Mouse (Mus musculus): ENCODE results near the gene Bace2.
A peak's percentile ranks its signal among the peaks of the same experiment; 100 is the strongest.

The Bace2 gene

DNA sequence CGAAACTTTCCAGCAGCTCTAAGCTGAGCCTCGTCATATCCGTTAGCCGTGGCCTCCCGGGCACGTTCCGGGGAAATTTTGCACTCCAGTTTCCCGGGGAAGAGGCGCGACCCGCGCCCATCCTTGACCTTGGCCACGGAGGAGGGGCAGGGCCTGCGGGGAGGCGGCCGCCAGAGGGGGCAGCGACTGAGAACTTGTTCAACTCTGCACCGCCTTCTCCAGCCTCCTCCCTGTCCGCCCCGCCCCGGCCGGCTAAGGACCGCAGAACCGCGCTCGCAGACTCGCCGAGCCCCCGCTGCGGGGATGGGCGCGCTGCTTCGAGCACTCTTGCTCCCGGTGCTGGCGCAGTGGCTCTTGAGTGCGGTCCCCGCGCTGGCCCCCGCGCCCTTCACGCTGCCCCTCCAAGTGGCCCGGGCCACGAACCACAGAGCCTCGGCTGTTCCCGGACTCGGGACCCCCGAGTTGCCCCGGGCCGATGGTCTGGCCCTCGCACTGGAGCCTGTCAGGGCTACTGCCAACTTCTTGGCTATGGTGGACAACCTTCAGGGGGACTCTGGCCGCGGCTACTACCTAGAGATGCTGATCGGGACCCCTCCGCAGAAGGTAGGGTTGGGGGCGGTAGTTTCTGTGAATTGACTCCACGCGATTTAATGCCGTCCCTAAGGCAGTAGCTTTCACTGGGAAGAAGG is at the start of gene Bace2:
TSS of gene Bace2 (plus strand) at position 244 of the 689 bp plus-strand sequence.
- peak; percentile 75 for DNase-seq

GRCm38 (mm10) chr16:97307594-97307993 is 48.9 kb upstream of the Bace2 start:
- DNase-seq, result no peak

DNA sequence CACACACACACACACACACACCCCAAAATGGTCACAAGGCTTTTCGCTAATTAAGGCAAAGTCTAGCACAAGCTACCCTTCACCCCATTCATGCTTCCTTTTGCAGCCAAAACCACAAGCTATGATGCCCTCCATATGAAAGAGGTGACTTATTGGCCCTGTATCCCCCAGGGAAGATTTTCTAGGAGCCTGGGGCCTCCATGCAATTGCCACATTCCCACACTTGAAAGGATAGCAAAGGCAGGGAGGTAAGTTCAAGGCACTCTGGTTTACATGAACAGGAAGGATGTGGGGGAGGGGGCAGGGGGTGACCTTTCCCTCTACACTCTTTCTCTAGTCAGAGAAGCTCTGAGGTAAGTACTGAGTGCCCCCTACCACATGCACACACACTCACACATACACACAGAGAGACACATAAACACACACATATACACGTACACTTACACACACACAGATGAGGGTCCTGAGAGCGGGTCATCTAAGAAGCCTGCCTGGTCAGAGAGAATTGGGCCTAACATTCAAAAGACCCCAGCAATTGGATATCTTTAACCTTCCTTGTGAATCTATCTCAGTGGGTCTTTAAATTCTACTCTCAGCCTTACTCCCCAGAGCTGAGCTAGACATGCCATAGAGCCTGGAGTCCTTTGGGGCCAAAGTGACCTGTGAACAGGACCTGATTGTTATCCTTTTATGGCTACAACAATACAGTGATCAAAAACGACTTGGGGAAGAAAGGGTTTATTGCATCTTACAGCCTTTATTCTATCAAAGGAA is 46.6 kb upstream of the Bace2 start:
- DNase-seq, result no peak

GRCm38 (mm10) chr16:97310570-97310846 is 46.0 kb upstream of the Bace2 start:
- peak; percentile 13 for DNase-seq

GRCm38 (mm10) chr16:97312960-97313686 is 43.4 kb upstream of the Bace2 start:
- peak; percentile 77 for DNase-seq

GRCm38 (mm10) chr16:97321576-97321975 is 35.0 kb upstream of the Bace2 start:
- no peak for DNase-seq

DNA sequence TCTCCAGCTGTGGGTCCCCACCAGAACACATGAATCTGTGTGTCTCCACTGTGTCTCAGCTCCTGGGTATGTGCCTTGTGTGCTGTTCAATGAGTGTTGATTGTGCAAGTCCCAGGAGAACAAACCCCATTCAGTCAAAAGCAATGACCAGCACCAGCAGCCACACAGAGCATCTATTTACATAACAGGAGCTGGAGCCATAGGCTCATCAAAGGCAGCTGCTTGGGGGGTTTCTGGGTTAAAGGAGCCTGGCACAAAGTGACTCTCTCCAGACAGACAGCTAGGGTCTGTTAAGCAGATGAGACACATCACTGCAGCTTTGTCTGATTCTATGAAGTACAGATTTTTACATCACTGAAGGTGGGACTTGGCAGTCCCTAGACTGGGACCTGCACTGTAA is 33.9 kb upstream of the Bace2 start:
- no peak for DNase-seq

DNA sequence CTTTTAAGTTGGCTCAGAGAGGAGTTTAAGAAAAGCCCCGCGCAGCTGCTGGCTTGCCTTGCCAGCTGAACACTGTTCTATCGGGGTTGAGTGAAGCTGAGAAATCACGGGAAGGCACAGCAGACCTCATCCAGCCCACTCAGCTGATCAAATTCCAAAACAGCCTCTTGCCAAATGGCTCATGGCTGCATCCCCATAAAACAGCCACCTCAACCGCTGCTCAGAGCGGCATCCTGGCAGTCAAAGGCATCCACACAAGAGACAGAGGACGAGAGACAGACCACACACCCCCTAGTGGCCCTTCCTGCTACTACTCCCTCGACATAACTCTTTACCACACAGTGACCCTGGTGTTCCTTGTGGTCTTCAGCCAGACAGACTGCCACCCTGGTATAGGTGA is 30.6 kb upstream of the Bace2 start:
- DNase-seq, result peak; percentile 9

GRCm38 (mm10) chr16:97328602-97329001 is 27.9 kb upstream of the Bace2 start:
- no peak for DNase-seq

- DNase-seq, result no peak
Observed at GRCm38 (mm10) chr16:97353013-97353412, 3.5 kb upstream of the Bace2 start.

DNA sequence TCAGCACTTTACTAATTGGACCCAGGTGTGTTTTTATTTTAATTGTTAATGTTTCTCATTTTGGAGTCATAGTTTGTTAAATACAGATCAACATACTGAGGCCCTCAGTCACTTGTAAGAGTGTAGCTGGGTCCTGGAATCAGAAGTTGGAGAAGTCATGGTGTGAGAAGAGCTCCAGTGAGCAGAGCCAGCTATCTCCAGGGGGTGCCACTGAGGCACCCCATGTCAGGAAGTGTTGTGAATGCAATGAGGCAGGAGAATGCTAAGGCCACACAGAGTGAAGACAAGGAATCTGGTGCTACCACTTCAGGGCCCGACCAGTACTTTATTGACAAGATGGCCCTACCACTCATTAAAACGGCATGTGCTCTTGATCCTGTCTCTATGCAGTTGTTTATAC is 1.9 kb upstream of the Bace2 start:
- DNase-seq, result no peak

GRCm38 (mm10) chr16:97357188-97357821 is 763 bp downstream of the Bace2 start:
- DNase-seq, result peak; percentile 67

GRCm38 (mm10) chr16:97362231-97362888 is 5.8 kb downstream of the Bace2 start:
- DNase-seq, result no peak

- peak; percentile 56 for DNase-seq
Observed at GRCm38 (mm10) chr16:97366141-97366540, 9.6 kb downstream of the Bace2 start.

GRCm38 (mm10) chr16:97370258-97370657 is 13.7 kb downstream of the Bace2 start:
- peak; percentile 16 for DNase-seq

DNA sequence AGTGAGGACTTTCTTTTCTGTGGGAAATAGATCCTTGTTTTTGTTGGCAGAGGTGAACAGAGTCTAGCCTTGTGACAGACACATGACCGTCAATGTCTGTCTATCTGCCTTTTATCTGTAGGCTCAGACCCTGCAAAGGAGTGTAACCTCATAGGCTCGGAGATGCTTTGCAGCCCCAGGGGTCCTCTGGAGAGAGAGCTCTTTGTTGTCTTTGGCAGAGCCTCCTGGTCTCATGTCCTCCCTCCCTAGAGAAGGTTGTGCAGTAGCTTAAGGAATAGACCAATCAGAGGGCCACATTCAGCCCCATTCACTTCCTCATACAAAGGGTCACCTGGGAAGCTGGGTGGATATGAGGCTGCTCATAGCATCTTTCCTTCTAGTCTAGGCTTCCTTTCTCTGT is 31.4 kb downstream of the Bace2 start:
- DNase-seq, result no peak

DNA sequence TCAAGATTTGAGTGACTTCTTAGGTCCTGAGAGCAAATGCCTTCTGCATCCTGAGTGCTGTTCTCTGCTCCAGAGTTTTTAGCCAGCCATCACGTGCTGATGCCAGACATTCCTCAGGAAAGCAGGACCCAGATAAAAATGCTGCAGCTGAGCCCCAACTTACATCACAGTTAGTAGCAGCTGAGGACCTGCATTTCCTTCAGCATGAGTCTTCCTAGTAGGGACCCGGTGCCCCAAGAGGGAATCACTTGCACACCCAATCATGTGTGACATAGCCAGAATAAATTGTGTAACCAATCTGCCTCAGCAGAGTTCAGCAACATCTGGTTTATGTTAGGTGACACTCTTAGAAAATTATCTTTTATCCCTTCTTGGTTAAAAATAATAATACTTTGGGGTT is 34.7 kb downstream of the Bace2 start:
- DNase-seq, result no peak

DNA sequence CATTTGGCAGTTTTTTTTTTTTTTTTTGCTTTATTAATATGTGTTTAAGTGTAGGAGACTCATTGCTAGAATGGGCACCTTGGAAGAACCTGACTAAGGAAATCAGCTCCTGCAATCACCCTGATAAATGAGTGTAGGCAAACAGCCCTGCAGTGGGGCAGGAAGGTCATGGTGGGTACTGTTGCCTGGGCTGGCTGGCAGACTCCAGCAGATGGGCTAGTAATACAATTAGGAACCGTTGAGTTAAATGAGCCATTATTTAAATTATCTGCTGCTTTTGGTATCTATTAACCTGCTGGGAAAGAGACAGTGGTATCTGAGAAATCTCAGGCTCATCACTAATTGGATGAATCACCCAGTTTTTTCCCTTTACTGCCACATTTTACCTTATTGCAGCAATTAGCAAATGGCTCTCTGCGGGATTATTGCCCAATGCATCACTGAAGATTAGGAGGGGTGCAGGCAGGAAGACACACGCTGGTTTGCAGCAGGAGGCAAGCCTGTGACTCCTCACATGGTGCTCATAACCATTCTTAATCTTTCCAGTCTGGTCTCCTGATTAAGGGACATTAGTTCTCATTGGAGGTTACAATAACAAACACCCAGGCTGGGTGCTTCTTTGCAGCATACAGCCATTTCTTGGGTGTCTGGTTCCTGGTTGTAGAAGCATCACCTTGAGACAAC is 35.3 kb downstream of the Bace2 start:
- DNase-seq, result no peak

GRCm38 (mm10) chr16:97396436-97396835 is 39.9 kb downstream of the Bace2 start:
- DNase-seq, result no peak

DNA sequence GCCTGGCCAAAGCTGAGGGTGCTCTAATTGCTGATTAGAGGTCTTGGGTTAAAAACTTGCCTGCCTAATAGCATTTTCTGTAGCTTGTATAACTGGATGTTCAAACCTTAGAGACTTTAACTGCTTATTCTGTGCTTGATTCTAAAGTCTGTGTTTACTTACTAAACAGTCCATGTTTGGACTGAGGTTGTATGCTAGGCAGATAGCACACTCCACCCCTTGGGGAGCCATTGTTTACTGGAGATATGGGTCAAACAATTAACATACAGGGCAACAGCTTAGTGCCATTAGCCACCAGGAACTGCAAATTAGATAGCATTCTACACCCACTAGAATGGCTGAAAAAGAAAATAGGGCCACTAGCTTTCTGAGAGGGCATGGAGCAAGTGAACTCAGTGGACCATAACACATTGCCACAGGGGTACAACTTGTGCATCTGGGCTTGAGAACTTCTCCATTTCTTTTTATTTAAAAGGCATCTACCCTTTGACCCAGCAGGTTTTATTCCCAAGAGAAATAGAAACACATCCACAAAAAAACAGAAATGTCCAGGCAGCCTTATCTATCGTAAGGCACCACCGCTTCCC is 41.5 kb downstream of the Bace2 start:
- peak; percentile 46 for DNase-seq

- DNase-seq, result no peak
Observed at GRCm38 (mm10) chr16:97399991-97400390, 43.4 kb downstream of the Bace2 start.

- no peak for DNase-seq
Observed at GRCm38 (mm10) chr16:97401741-97402140, 45.2 kb downstream of the Bace2 start.

Data from kidney, adult 9 months (tissue).